ENCODE assay signal across 9 mouse cellular contexts in the genomic region with DNA sequence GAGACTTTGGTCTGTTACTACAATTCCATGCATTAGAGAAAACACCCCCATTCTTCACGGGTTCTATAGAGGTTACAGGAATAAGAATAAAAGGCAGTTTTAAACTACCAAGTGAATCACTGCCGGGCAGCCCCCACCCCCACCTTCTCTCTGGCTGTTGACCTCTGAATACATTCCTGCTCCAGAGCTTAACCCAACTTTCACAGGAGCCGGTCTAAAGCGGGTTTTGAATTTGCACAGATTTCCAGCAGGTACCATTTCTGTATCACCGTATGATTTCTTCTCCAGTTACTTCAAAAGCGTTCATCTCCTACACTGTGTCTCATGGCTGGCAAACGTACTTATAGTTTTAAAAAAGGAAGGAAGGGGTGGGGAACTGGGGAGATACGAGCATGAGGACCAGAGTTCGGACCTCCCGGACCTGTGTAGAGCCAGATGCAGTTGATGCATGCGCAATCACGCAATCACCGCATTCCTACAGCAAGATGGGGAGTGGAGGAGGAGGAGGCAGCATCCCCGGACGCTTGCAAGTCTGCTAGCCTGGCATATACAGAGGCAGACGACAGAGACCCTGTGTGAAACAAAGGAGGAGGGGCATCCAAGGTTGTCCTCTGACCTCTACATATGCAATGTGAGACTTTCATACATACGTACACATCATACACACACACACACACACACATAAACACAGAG. TPM values are rescaled to one million over a fixed set of nuclear protein-coding genes. Genes with fewer than 3 reads are reported as not detected.
DNase-seq lines count a peak whose midpoint lies in the region; ATAC-seq and TF ChIP-seq lines count a peak whose summit lies in the region.
"Had no signal": no experiment of that assay in that cellular context is flagged by ENCODE, and none has a peak within 500 bp of the region (broad histone marks: within the 10 kb centered on the region; RNA-seq: fewer than 3 reads in every experiment).

No protein-coding gene starts in this region.

- H3K36me3 ChIP-seq in heart, postnatal 0 days (replicated peaks; ENCODE audit: control insufficient read depth, insufficient read depth, low read length), result no peaks in the 10 kb centered on the region
- no peaks in the 10 kb centered on the region for H3K36me3 ChIP-seq in heart, adult 2 months (ENCODE audit: control insufficient read depth, insufficient read depth, low read length)
- no peaks in the 10 kb centered on the region for H3K36me3 ChIP-seq in hindbrain, embryonic 16.5 days (ENCODE audit: control insufficient read depth, insufficient read depth, low read length)

- no peak overlapping the region for H3K9ac ChIP-seq in heart, postnatal 0 days (replicated peaks; ENCODE audit: low read depth, low read length)
- no peak overlapping the region for H3K9ac ChIP-seq in heart, adult 2 months (ENCODE audit: low read depth, low read length)
- H3K9ac ChIP-seq in hindbrain, embryonic 16.5 days (ENCODE audit: low read depth, low read length), result peak overlapping the region; percentile 57

- TF ChIP-seq POLR2A in heart, adult 2 months (IDR thresholded peaks at IDR 0.05; ENCODE audit: insufficient read depth, low read depth, low read length), result no peak

- TF ChIP-seq EP300 in heart, postnatal 0 days (IDR thresholded peaks at IDR 0.05; ENCODE audit: low read depth), result no peak
- no peak for TF ChIP-seq EP300 in heart, adult 2 months (IDR thresholded peaks at IDR 0.05; ENCODE audit: insufficient read depth, low read depth, low read length)

- intact Hi-C loops in heart, adult 2 months (cut with DNase I), result no loop called here

- no peak for ATAC-seq in heart, postnatal 0 days (ENCODE audit: insufficient read depth, low read depth)
- ATAC-seq in hindbrain, embryonic 16.5 days, result peak; percentile 73

- no peak for DNase-seq in heart, postnatal 0 days (ENCODE audit: low spot score)
- no peak for DNase-seq in heart, adult 2 months
- peak; percentile 48 for DNase-seq in embryo, embryonic 11 days
- peak; percentile 47 for DNase-seq in neural tube, embryonic 10.5 days (ENCODE audit: extremely low spot score, low spot score)
- no peak for DNase-seq in MN1 (ENCODE audit: low spot score)
- no peak for DNase-seq in kidney, postnatal 10 days
- DNase-seq in gastrocnemius, adult 8-10 months (ENCODE audit: low spot score in 2 of 2), result no peak

- no peaks in the 10 kb centered on the region for H3K9me3 ChIP-seq in heart, postnatal 0 days (replicated peaks; ENCODE audit: control insufficient read depth, low read length)
- H3K9me3 ChIP-seq in hindbrain, embryonic 16.5 days (ENCODE audit: control insufficient read depth, low read length), result no peaks in the 10 kb centered on the region

- H3K4me2 ChIP-seq in heart, postnatal 0 days (ENCODE audit: low read depth, low read length), result peak overlapping the region; percentile 56
- peak overlapping the region; percentile 58 for H3K4me2 ChIP-seq in hindbrain, embryonic 16.5 days (ENCODE audit: low read length)

- peak overlapping the region; percentile 28 for H3K4me3 ChIP-seq in heart, postnatal 0 days (ENCODE audit: low read depth, low read length)
- H3K4me3 ChIP-seq in heart, adult 2 months, result no peak overlapping the region
- H3K4me3 ChIP-seq in hindbrain, embryonic 16.5 days (ENCODE audit: low read length), result peak overlapping the region; percentile 32

- no peak for TF ChIP-seq CTCF in heart, postnatal 0 days (IDR thresholded peaks at IDR 0.05; ENCODE audit: low read depth)
- TF ChIP-seq CTCF in heart, adult 2 months (IDR thresholded peaks at IDR 0.05), result no peak

- H3K79me2 ChIP-seq in heart, adult 2 months (replicated peaks; ENCODE audit: control insufficient read depth, insufficient read depth, low read length), result no peaks in the 10 kb centered on the region

- no peaks in the 10 kb centered on the region for H3K27me3 ChIP-seq in heart, postnatal 0 days (ENCODE audit: control insufficient read depth, insufficient read depth, low read length)
- no peaks in the 10 kb centered on the region for H3K27me3 ChIP-seq in heart, adult 2 months (ENCODE audit: control insufficient read depth, insufficient read depth, low read length)
- no peaks in the 10 kb centered on the region for H3K27me3 ChIP-seq in hindbrain, embryonic 16.5 days (replicated peaks; ENCODE audit: control insufficient read depth, insufficient read depth, low read length)
- H3K27me3 ChIP-seq: CH12.LX had no signal

- no peak overlapping the region for H3K27ac ChIP-seq in heart, postnatal 0 days (ENCODE audit: low read depth)
- H3K27ac ChIP-seq in heart, adult 2 months, result no peak overlapping the region
- peak overlapping the region; percentile 59 for H3K27ac ChIP-seq in hindbrain, embryonic 16.5 days (ENCODE audit: low read depth, low read length)

- 21% methylated on average over 17 of the region's 17 CpGs for WGBS in heart, postnatal 0 days
- 39% methylated on average over 17 of the region's 17 CpGs for WGBS in heart, adult 2 months
- WGBS in hindbrain, embryonic 16.5 days, result 7% methylated on average over 17 of the region's 17 CpGs

- peaks cover 28% of the 10 kb centered on the region for H3K4me1 ChIP-seq in heart, postnatal 0 days (ENCODE audit: control insufficient read depth, insufficient read depth)
- H3K4me1 ChIP-seq in heart, adult 2 months (ENCODE audit: control insufficient read depth, insufficient read depth, low read length), result no peaks in the 10 kb centered on the region; the same call in 1 of the 2 replicates
- peaks cover 7% of the 10 kb centered on the region for H3K4me1 ChIP-seq in hindbrain, embryonic 16.5 days (ENCODE audit: control insufficient read depth, insufficient read depth, low read depth, low read length)

RNA-seq across cellular contexts. Expression of a gene that starts 15.7 kb away (rescaled TPM):
- 72.4 and 76.9 TPM in 2 replicates for total RNA-seq in heart, postnatal 0 days (2014; rRNA removed; ENCODE audit: low replicate concordance)
- polyA plus RNA-seq in heart, postnatal 0 days (2015; fragmentation: Nextera tagmentation; extraction: Ambion mirVana), result 11.6 and 13.3 TPM in 2 replicates
- total RNA-seq in heart, adult 2 months (2021), result 10 to 100 TPM; 32.8 to 38.5 TPM
- polyA plus RNA-seq in heart, adult 2 months (2012; rRNA removed), result 31.4 and 32.8 TPM in 2 replicates
- 1.4 and 1.6 TPM in 2 replicates for polyA plus RNA-seq in hindbrain, embryonic 16.5 days (2015; fragmentation: Nextera tagmentation; extraction: Ambion mirVana)
- total RNA-seq in gastrocnemius, adult 8-10 months (2022), result 1 to 10 TPM in 1 of 4 experiments, under 1 TPM in 3; 0.29 to 1.0 (median 0.81) TPM

RNA-seq across cellular contexts. Expression of a gene that starts 23.9 kb away (rescaled TPM):
- total RNA-seq in heart, postnatal 0 days (2014; rRNA removed; ENCODE audit: low replicate concordance), result 1.7 TPM in 1 of 2 replicates, not detected in the other
- 0.27 and 0.45 TPM in 2 replicates for polyA plus RNA-seq in heart, postnatal 0 days (2015; fragmentation: Nextera tagmentation; extraction: Ambion mirVana)
- under 1 TPM in 1 of 2 experiments, not detected in 1; 0.09 TPM for total RNA-seq in heart, adult 2 months (2021)
- polyA plus RNA-seq in heart, adult 2 months (2012; rRNA removed), result 0.18 TPM in 1 of 2 replicates, not detected in the other
- polyA plus RNA-seq in hindbrain, embryonic 16.5 days (2015; fragmentation: Nextera tagmentation; extraction: Ambion mirVana), result 0.50 and 0.51 TPM in 2 replicates
- 1 to 10 TPM in 2 of 4 experiments, under 1 TPM in 2; 0.43 to 1.4 (median 0.86) TPM for total RNA-seq in gastrocnemius, adult 8-10 months (2022)
- total RNA-seq: CH12.LX had no signal

Comparison
In these comparisons a context has a peak if more than half of its experiments do, and no peak if none do; other contexts are left out.
1. DNase-seq: peak in embryo, embryonic 11 days (single experiment) and neural tube, embryonic 10.5 days (single experiment); none in heart, postnatal 0 days (single experiment), heart, adult 2 months (0 of 2), MN1 (single experiment), kidney, postnatal 10 days (single experiment) and gastrocnemius, adult 8-10 months (0 of 2).
2. RNA of a gene that starts 15.7 kb away (total RNA-seq): 72.4 to 76.9 TPM in heart, postnatal 0 days and 32.8 to 38.5 TPM in heart, adult 2 months; 0.29 to 1.0 TPM in gastrocnemius, adult 8-10 months; every median in the first group is over 10 times any median in the second.